Mouse (Mus musculus) C2C12 (cell line): ENCODE measurements at regions not wholly inside any gene's neighbourhood (a gene's known extent, or its start where the extent isn't known, plus 50 kb on each side); places are given as distances from the start of the nearest gene placed in this dataset.

Experiments
- H3K27me3 ChIP-seq: one replicate; pipeline ENCODE4 v1.6.1; 2011; ENCODE audit not compliant: control insufficient read depth, insufficient read depth, insufficient read length
- H3K36me3 ChIP-seq: one replicate; pipeline ENCODE4 v1.6.1; 2011; ENCODE audit not compliant: control insufficient read depth, insufficient read depth
- H3K4me3 ChIP-seq: one replicate; pipeline ENCODE4 v1.5.1; 2011; ENCODE audit warnings: mild to moderate bottlenecking, control low read depth; ENCODE audit not compliant: poor library complexity, insufficient read depth, severe bottlenecking
- H3K79me2 ChIP-seq: one replicate; pipeline ENCODE4 v1.6.1; 2011; ENCODE audit not compliant: control insufficient read depth, insufficient read depth
- H3K79me3 ChIP-seq: one replicate; pipeline ENCODE4 v1.6.1; 2011; ENCODE audit warnings: low read depth, control low read depth
- H3ac ChIP-seq: one replicate; pipeline ENCODE3; 2011; ENCODE audit warnings: low read depth; ENCODE audit not compliant: control insufficient read depth, insufficient read length
- CEBPB ChIP-seq: IDR thresholded peaks from one replicate; pipeline ENCODE4 v1.6.1; 2011; ENCODE audit warnings: low read depth, mild to moderate bottlenecking, control low read depth, moderate library complexity
- CTCF ChIP-seq: IDR thresholded peaks from one replicate; pipeline ENCODE4 v1.5.1; 2011; ENCODE audit not compliant: control insufficient read depth, insufficient read depth, insufficient read length
- FOSL1 ChIP-seq: IDR thresholded peaks from one replicate; pipeline ENCODE4 v1.8.0; 2011; ENCODE audit warnings: mild to moderate bottlenecking, low read length; ENCODE audit not compliant: poor library complexity, insufficient read depth, severe bottlenecking
- MAX ChIP-seq: IDR thresholded peaks from one replicate; pipeline ENCODE4 v1.6.1; 2011; ENCODE audit warnings: mild to moderate bottlenecking, control low read depth
- MYOD1 ChIP-seq: IDR thresholded peaks from one replicate; pipeline ENCODE4 v1.6.1; 2011; ENCODE audit warnings: low read depth; ENCODE audit not compliant: control insufficient read depth, insufficient read length
- MYOG ChIP-seq: IDR thresholded peaks from one replicate; pipeline ENCODE4 v1.6.1; 2011; ENCODE audit not compliant: control insufficient read depth, insufficient read length; ENCODE audit errors: extremely low read depth
- USF1 ChIP-seq: IDR thresholded peaks from one replicate; pipeline ENCODE4 v1.6.1; 2011; ENCODE audit warnings: low read depth, mild to moderate bottlenecking, control low read depth, moderate library complexity

DNA sequence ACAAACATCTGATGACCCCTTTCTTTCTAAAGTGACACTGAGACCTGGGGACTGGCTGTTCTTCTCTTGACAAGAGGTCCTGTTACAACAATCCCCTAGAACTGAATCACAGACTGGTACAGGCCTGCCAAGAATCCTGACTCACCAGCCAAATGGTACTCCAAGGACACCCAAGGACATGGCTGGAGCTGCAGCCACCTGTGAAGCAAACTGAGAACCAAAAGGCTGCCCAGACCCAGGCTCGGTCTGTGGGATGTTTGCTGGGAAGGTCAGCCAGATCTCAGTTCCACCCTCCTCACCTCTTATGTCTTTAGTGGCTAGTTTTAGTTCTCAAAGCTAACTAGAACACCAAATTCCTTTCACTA is 112.1 kb upstream of the Fmo9 start:
- Histone ChIP-seq H3ac (no peak overlapping the region), H3K79me2 (no peaks in the 10 kb centered on the region), H3K4me3 (no peak overlapping the region), H3K79me3 (no peaks in the 10 kb centered on the region), H3K36me3 (no peaks in the 10 kb centered on the region), H3K27me3 (no peaks in the 10 kb centered on the region)
- no peak for TF ChIP-seq CTCF
- TF ChIP-seq MYOD1 = peak; percentile 15

DNA sequence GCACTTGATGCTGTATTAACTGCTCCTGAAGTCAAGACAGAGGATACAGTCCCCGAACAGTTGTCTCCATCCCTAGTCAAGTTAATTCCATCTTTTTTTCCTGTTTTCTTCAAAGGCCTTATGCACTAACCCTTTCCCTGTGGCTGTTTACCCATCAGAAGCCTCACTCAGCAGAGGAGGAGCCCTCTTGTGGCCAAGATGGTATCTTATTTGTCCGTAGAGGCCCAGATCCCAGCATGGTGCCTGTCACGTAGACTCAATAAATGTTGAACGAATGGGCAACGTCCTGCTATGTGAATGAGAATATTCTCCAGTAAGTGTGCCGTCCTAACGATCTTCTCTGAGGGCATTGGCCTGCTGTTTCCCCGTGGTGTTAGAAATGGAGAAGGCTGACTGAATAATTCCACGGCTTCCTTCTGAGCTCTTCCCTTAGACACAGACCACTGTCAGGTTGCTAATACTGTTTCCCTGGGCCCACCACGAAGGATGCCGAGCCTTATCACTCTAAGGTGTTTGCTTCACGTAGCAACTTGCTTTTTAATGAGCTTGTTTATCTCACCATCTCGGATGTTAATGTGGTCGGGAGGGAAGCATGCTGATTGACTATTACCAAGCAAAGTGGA is 113.1 kb upstream of the Fmo9 start:
- TF ChIP-seq CTCF (peak; percentile 12), CEBPB (no peak)
- Histone ChIP-seq H3ac (no peak overlapping the region), H3K79me3 (no peaks in the 10 kb centered on the region), H3K79me2 (no peaks in the 10 kb centered on the region), H3K27me3 (no peaks in the 10 kb centered on the region), H3K36me3 (no peaks in the 10 kb centered on the region), H3K4me3 (no peak overlapping the region)

DNA sequence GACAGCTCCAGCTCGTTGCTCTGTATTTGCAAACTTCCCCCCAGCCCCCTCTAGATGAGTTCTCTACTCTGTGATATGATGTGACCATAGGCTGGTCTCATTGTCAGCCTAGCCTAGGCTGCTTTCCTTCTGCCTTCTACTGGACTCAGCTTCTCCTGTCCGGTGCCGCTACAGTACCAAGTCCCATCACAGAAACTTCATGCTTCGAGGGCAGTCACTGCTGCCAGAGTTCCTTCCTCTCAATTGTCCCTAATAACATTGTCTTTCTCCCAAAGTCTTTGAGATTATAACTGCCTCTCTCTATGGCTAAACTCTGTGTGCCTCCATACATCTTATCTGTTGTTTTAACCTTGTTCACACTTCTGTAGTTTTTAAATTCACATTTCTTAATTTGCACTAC is 114.0 kb upstream of the Fmo9 start:
- Histone ChIP-seq H3ac (no peak overlapping the region), H3K79me3 (no peaks in the 10 kb centered on the region), H3K36me3 (no peaks in the 10 kb centered on the region), H3K4me3 (no peak overlapping the region), H3K79me2 (no peaks in the 10 kb centered on the region), H3K27me3 (no peaks in the 10 kb centered on the region)
- TF ChIP-seq MYOD1 (no peak), USF1 (no peak), MYOG (no peak)

DNA sequence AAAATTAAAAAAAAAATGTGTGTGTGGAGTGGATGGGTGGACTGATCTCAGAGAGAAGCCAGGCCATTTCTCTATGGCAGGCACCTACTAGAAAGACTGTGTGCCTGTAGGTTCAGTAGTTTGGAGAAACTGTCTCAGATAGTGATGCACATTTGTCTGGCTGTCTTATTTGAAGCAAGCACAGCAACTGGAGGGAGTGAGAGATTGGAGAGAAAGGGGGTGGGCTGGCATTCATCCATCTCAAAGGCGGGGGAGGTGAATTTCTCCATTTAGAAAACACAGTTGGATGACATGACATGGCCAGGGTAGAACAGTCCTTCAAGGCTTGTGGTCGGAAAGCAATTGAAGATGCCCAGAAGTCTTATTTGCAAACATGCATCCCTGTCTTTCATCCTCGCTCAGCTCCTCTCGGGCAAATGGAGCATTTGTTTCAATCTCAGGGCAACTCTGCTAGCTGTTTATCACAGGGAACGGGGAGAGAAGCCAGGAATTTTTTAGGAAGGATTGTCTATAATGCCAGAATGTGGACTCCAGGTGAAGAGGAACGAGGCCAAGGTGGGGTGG is 114.8 kb upstream of the Fmo9 start:
- H3K27me3 ChIP-seq = no peaks in the 10 kb centered on the region
- no peak overlapping the region for H3ac ChIP-seq
- no peaks in the 10 kb centered on the region for H3K36me3 ChIP-seq
- H3K79me3 ChIP-seq = no peaks in the 10 kb centered on the region
- no peaks in the 10 kb centered on the region for H3K79me2 ChIP-seq
- TF ChIP-seq USF1 (no peak), MYOG (no peak), FOSL1 (no peak), MAX (no peak)
- H3K4me3 ChIP-seq = no peak overlapping the region

DNA sequence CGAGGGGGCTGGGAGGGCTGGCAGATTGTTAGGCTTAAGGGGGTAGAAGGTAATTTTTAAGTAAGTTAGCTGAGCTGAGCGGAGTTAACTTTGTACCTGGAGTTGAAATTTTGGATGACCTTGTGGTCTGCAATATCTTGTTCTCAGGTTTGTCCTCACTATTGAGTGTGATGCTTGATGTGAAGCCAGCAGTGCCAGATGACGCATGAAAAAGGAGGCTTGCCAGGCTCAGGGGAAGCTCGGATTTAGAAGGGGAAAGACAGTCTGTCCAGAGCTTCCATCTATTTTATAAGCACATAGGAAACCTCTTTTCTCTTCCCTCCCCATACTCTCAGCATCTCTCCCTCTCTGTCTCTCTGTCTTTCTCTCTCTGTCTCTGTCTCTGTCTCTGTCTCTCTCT is 115.3 kb upstream of the Fmo9 start:
- Histone ChIP-seq H3K79me3 (no peaks in the 10 kb centered on the region), H3K79me2 (no peaks in the 10 kb centered on the region), H3K27me3 (no peaks in the 10 kb centered on the region), H3ac (no peak overlapping the region), H3K36me3 (no peaks in the 10 kb centered on the region), H3K4me3 (no peak overlapping the region)
- TF ChIP-seq CEBPB (no peak), MAX (no peak), USF1 (no peak), MYOD1 (no peak), MYOG (no peak), CTCF (no peak), FOSL1 (no peak)

DNA sequence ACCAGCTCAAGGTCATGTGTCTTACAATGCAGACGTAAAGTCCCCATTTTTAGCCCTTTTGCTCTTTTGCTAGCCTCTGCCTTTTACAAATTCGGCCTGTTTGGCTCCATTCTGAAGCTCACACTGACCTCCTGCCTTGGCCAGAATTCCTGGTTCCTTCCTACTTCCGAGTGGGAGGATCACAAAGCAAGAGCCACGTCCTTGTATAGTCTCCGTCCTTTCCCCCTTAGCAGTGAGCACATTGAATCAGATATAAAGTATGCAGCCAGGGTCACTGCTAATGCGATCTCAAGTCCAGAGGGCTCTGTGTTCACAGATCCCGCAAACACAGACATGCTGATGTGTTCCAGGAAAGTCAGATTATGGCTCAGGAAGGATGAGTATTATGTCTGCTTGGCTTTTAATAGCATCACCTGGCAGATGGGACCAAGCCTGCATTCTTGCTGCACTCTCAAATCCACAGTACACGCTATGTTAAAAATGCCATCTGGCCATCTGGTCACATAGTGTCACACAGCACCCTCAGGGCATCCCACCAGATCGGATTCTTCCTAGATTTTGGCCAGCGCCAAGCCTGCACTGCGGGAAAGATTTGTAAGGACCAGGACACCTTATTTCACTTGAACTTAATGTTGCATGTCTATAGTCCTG is 119.4 kb upstream of the Fmo9 start:
- Histone ChIP-seq H3K79me3 (no peaks in the 10 kb centered on the region), H3K27me3 (no peaks in the 10 kb centered on the region), H3K36me3 (no peaks in the 10 kb centered on the region), H3K4me3 (no peak overlapping the region), H3ac (no peak overlapping the region), H3K79me2 (no peaks in the 10 kb centered on the region)
- TF ChIP-seq CEBPB (no peak), MYOG (no peak), FOSL1 (no peak), CTCF (no peak), MAX (no peak), MYOD1 (no peak), USF1 (no peak)
